Mouse (Mus musculus): ENCODE measurements around the gene Ric1. TPM values are rescaled to one million over a fixed set of nuclear protein-coding genes. Genes with fewer than 3 reads are reported as not detected.
"Not testable (repeated sequence)": the region's sequence is repeated elsewhere in the genome, so short reads cannot be mapped to it uniquely, and the experiment has no call there.

Ric1 gene
- polyA plus RNA-seq, 1 experiment from 2014 or later: 31.4 TPM

DNA sequence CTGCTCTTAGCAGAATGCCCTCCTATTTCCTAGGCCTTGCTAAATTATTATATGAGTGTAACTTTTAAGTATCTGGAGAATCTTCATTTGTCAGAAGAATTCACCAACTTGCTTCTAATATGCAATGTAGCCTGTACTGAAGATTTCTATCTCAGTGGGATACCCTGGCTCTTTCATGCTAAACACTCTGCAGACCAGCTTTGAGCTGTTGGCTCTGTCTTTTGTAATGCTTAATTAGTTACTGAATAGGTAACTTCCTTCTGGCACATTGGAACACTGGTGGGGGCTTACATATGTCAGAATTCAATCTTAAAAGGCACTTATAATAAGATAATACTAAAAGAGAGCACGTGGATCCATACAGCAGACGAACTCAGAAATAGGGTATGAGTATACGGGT is 71.7 kb downstream of the Ric1 start:
- not testable (repeated sequence) for H3K27ac ChIP-seq; H3K4me1 ChIP-seq; H3K27me3 ChIP-seq; H3K4me2 ChIP-seq (replicated peaks); H3K4me3 ChIP-seq; H3K9ac ChIP-seq; ATAC-seq (ENCODE audit: insufficient number of reproducible peaks, insufficient read depth, low FRiP score, low TSS enrichment); H3K9me3 ChIP-seq
- peaks cover 51% of the 10 kb centered on the region for H3K36me3 ChIP-seq
- 60% methylated on average over 3 of the region's 3 CpGs for WGBS

- Histone ChIP-seq H3K27me3 (no peaks in the 10 kb centered on the region), H3K9ac (no peak overlapping the region), H3K9me3 (no peaks in the 10 kb centered on the region), H3K27ac (no peak overlapping the region), H3K4me3 (no peak overlapping the region), H3K36me3 (peaks cover 58% of the 10 kb centered on the region), H3K4me2 (replicated peaks) (no peak overlapping the region), H3K4me1 (no peaks in the 10 kb centered on the region)
- ATAC-seq (ENCODE audit: insufficient number of reproducible peaks, insufficient read depth, low FRiP score, low TSS enrichment): no peak
- WGBS: 96% methylated on average over 3 of the region's 3 CpGs
Observed at GRCm38 (mm10) chr19:29596276-29596675, 74.2 kb downstream of the Ric1 start.

GRCm38 (mm10) chr19:29596985-29597384 is 74.9 kb downstream of the Ric1 start:
- H3K27ac ChIP-seq: no peak overlapping the region
- no peaks in the 10 kb centered on the region for H3K9me3 ChIP-seq
- ATAC-seq (ENCODE audit: insufficient number of reproducible peaks, insufficient read depth, low FRiP score, low TSS enrichment): no peak
- no peaks in the 10 kb centered on the region for H3K27me3 ChIP-seq
- no peak overlapping the region for H3K4me3 ChIP-seq
- no peak overlapping the region for H3K9ac ChIP-seq
- WGBS: 92% methylated on average over 2 of the region's 2 CpGs
- peaks cover 55% of the 10 kb centered on the region for H3K36me3 ChIP-seq
- H3K4me2 ChIP-seq (replicated peaks): no peak overlapping the region
- H3K4me1 ChIP-seq: no peaks in the 10 kb centered on the region

DNA sequence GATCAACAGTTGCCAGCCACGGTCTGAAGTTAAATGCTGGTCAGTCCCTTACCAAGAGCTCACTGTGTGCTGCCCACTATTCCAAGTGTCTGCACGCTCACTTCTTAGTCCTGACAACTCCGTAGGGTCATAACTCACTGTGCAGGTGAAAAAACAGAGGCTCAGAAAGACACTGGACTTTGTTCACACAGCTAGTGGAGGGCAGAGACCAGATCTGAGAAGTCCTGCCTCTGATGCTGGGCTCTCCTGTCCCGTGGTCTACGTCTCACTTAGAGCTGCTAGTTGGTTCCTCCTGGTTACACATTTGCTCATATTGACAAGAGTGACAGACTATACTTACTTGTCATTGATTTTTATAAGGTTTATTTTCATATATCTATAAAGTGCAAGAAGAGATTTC is 76.9 kb downstream of the Ric1 start:
- H3K4me2 ChIP-seq (replicated peaks): no peak overlapping the region
- H3K4me3 ChIP-seq: no peak overlapping the region
- ATAC-seq (ENCODE audit: insufficient number of reproducible peaks, insufficient read depth, low FRiP score, low TSS enrichment): no peak
- no peaks in the 10 kb centered on the region for H3K9me3 ChIP-seq
- no peaks in the 10 kb centered on the region for H3K4me1 ChIP-seq
- H3K27ac ChIP-seq: no peak overlapping the region
- WGBS: 89% methylated on average over 5 of the region's 5 CpGs
- H3K27me3 ChIP-seq: no peaks in the 10 kb centered on the region
- H3K9ac ChIP-seq: no peak overlapping the region
- peaks cover 74% of the 10 kb centered on the region for H3K36me3 ChIP-seq

GRCm38 (mm10) chr19:29603548-29604353 is 81.7 kb downstream of the Ric1 start:
- 86% methylated on average over 14 of the region's 14 CpGs for WGBS

GRCm38 (mm10) chr19:29604653-29605052 is 82.6 kb downstream of the Ric1 start:
- no peak for ATAC-seq (ENCODE audit: insufficient number of reproducible peaks, insufficient read depth, low FRiP score, low TSS enrichment)
- no peak overlapping the region for H3K27ac ChIP-seq
- no peak overlapping the region for H3K4me2 ChIP-seq (replicated peaks)
- H3K4me3 ChIP-seq: no peak overlapping the region
- no peak overlapping the region for H3K9ac ChIP-seq
- H3K9me3 ChIP-seq: no peaks in the 10 kb centered on the region
- peaks cover 46% of the 10 kb centered on the region for H3K36me3 ChIP-seq
- WGBS: 96% methylated on average over 3 of the region's 3 CpGs
- no peaks in the 10 kb centered on the region for H3K27me3 ChIP-seq
- no peaks in the 10 kb centered on the region for H3K4me1 ChIP-seq

More at GRCm38 (mm10) chr19:29603548-29604353, 81.7 kb downstream of the Ric1 start:
- Histone ChIP-seq H3K9me3 (no peaks in the 10 kb centered on the region), H3K36me3 (peaks cover 55% of the 10 kb centered on the region), H3K4me2 (replicated peaks) (no peak overlapping the region), H3K27ac (no peak overlapping the region), H3K27me3 (no peaks in the 10 kb centered on the region), H3K9ac (no peak overlapping the region), H3K4me3 (no peak overlapping the region), H3K4me1 (no peaks in the 10 kb centered on the region)
- no peak for ATAC-seq (ENCODE audit: insufficient number of reproducible peaks, insufficient read depth, low FRiP score, low TSS enrichment)

DNA sequence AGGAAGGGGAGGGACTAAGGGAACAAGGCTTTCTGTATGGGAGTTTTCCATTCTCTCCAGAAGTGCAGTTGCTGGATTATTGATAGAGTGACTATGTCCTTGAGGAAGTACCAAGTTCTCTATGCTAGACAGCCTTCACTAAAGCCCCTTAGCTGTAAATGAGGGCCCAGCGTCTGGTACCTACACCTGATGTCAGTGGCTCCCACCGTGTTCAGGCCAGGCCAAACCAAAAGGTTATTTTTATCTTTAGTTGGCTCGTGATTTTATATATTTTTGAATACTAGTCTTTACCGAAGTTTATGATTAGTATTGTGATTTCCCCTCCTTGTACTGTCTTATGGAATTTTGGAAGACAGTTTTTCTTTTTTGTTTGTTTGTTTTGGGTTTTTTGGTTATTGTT is 85.4 kb downstream of the Ric1 start:
- H3K4me2 ChIP-seq (replicated peaks): no peak overlapping the region
- WGBS: 90% methylated on average over 4 of the region's 4 CpGs
- no peaks in the 10 kb centered on the region for H3K4me1 ChIP-seq
- H3K9me3 ChIP-seq: no peaks in the 10 kb centered on the region
- H3K36me3 ChIP-seq: peaks cover 47% of the 10 kb centered on the region
- no peak for ATAC-seq (ENCODE audit: insufficient number of reproducible peaks, insufficient read depth, low FRiP score, low TSS enrichment)
- no peak overlapping the region for H3K27ac ChIP-seq
- no peaks in the 10 kb centered on the region for H3K27me3 ChIP-seq
- no peak overlapping the region for H3K9ac ChIP-seq
- no peak overlapping the region for H3K4me3 ChIP-seq

DNA sequence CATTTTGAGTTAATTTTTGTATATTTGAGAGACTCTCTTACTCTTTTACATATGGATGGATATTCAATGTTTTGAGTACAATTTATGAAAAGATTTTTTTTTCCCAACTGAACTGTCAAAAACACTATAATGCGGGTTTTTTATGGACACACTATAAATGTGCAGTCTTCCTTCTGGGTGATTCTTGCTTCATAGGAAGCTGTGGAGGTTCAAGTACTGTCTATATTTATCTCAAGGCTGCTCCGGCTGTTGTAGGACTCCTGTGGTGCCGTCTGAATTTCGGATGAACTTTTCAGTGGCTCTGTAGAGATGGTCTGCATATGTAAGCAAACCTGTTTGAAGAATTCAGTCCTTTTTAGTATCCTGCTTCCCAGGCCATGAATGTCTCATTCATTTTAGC is 86.1 kb downstream of the Ric1 start:
- Histone ChIP-seq H3K36me3 (peaks cover 47% of the 10 kb centered on the region), H3K4me3 (no peak overlapping the region), H3K9me3 (no peaks in the 10 kb centered on the region), H3K4me1 (no peaks in the 10 kb centered on the region), H3K4me2 (replicated peaks) (no peak overlapping the region), H3K27ac (no peak overlapping the region), H3K9ac (no peak overlapping the region), H3K27me3 (no peaks in the 10 kb centered on the region)
- no peak for ATAC-seq (ENCODE audit: insufficient number of reproducible peaks, insufficient read depth, low FRiP score, low TSS enrichment)
- 93% methylated on average over 4 of the region's 4 CpGs for WGBS

- Histone ChIP-seq H3K27ac (no peak overlapping the region), H3K4me2 (replicated peaks) (no peak overlapping the region), H3K4me1 (no peaks in the 10 kb centered on the region), H3K9me3 (no peaks in the 10 kb centered on the region), H3K4me3 (no peak overlapping the region), H3K27me3 (no peaks in the 10 kb centered on the region), H3K9ac (no peak overlapping the region), H3K36me3 (peaks cover 38% of the 10 kb centered on the region)
- WGBS: 91% methylated on average over 10 of the region's 10 CpGs
- ATAC-seq (ENCODE audit: insufficient number of reproducible peaks, insufficient read depth, low FRiP score, low TSS enrichment): no peak
Observed at GRCm38 (mm10) chr19:29610907-29611306, 88.8 kb downstream of the Ric1 start.

DNA sequence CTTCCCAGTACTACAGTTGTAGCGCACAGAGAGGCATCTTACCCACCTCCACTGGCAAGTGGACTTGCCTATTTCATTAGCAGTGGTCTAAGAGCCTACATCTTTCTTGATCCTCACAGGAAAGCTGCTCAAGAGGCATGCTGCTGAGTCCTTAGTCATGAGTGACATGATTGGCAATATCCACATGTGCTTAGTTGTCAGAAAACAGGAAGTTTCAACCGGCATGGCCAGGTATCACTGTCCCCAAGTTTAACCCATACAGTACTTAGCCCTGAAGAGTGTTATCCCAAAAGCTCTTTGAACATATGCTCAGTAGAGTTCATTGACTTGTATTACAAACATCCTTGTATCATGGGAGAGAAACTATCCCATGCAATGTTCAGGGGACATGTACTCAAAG is 90.0 kb downstream of the Ric1 start:
- H3K9ac ChIP-seq: no peak overlapping the region
- H3K4me1 ChIP-seq: no peaks in the 10 kb centered on the region
- ATAC-seq (ENCODE audit: insufficient number of reproducible peaks, insufficient read depth, low FRiP score, low TSS enrichment): no peak
- H3K9me3 ChIP-seq: no peaks in the 10 kb centered on the region
- 80% methylated on average over 2 of the region's 2 CpGs for WGBS
- H3K27ac ChIP-seq: no peak overlapping the region
- no peak overlapping the region for H3K4me2 ChIP-seq (replicated peaks)
- peaks cover 36% of the 10 kb centered on the region for H3K36me3 ChIP-seq
- H3K4me3 ChIP-seq: no peak overlapping the region
- H3K27me3 ChIP-seq: no peaks in the 10 kb centered on the region

DNA sequence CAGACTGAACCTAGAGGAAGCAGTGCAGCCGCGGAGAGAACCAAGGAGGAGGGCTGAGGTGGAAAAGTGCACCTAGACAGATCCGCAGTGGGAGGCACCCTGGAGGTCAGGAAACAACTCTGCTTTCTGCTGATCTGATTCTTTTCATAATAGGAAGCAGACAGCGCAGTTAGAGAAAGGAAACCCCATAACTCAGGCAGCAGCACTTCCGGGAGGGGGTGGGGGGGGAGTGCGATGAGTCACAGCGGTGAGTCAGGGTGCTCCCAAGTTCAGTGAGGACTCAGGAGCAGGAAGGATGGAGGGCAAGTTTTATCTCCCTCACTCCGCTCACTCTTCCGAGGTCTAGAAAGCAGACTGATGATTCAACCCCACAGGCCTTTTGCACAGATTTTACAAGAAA is 119.0 kb downstream of the Ric1 start:
- Histone ChIP-seq H3K4me1 (peaks cover 16% of the 10 kb centered on the region), H3K4me3 (no peak overlapping the region), H3K9ac (no peak overlapping the region), H3K27me3 (no peaks in the 10 kb centered on the region), H3K27ac (peak overlapping the region; percentile 43), H3K36me3 (peaks cover 17% of the 10 kb centered on the region), H3K4me2 (replicated peaks) (peak overlapping the region; percentile 28), H3K9me3 (0 out of 2 replicates have a peak, but pooled peaks cover 3% of the 10 kb centered on the region)
- WGBS: 22% methylated on average over 9 of the region's 9 CpGs
- peak; percentile 67 for ATAC-seq (ENCODE audit: insufficient number of reproducible peaks, insufficient read depth, low FRiP score, low TSS enrichment)

- Histone ChIP-seq H3K9ac (no peak overlapping the region), H3K9me3 (0 out of 2 replicates have a peak, but pooled peaks cover 3% of the 10 kb centered on the region), H3K4me2 (replicated peaks) (0 out of 2 replicates have a peak overlapping the region, but pooled peaks have one; percentile 28), H3K27ac (peak overlapping the region; percentile 43), H3K36me3 (peaks cover 13% of the 10 kb centered on the region), H3K27me3 (no peaks in the 10 kb centered on the region), H3K4me3 (no peak overlapping the region), H3K4me1 (peaks cover 16% of the 10 kb centered on the region)
- 42% methylated on average over 5 of the region's 5 CpGs for WGBS
- ATAC-seq (ENCODE audit: insufficient number of reproducible peaks, insufficient read depth, low FRiP score, low TSS enrichment): no peak
Observed at GRCm38 (mm10) chr19:29641510-29641909, 119.4 kb downstream of the Ric1 start.

Data from embryonic facial prominence, embryonic 12.5 days (tissue).